Mouse (Mus musculus) olfactory bulb, adult 2 months (tissue): ENCODE data around the gene Arhgap24.

Source experiments
- CTCF ChIP-seq: fragments of 200-500 bp; IDR thresholded peaks from 2 replicates; pipeline ENCODE4 v1.5.1; 2012; ENCODE audit warnings: low read depth, mild to moderate bottlenecking, low read length, moderate library complexity; ENCODE audit not compliant: insufficient read depth
- POLR2A ChIP-seq: fragments of 200-500 bp; IDR thresholded peaks from 2 replicates; pipeline ENCODE4 v1.6.1; 2012; ENCODE audit warnings: mild to moderate bottlenecking, low read depth, low read length, moderate library complexity; ENCODE audit not compliant: insufficient read depth

- TF ChIP-seq CTCF (no peak), POLR2A (no peak)
These were observed 465.4 kb downstream of the Arhgap24 start for GRCm38 (mm10) chr5:102946625-102947024.
